Mouse (Mus musculus) adipose tissue, adult 10 weeks (tissue): ENCODE results near the gene Tln1. TPM values are rescaled to one million over a fixed set of nuclear protein-coding genes. Genes with fewer than 3 reads are reported as not detected.

Experiments
- polyA plus RNA-seq: library from polyadenylated mRNA; stranded (reverse); fragments of 350-450 nt; fragmentation: Illumina TruSeq; extraction: RNeasy Lipid Tissue Mini Kit (QIAGEN cat#74804); gene quantifications from one replicate; pipeline ENCODE4 v1.2.3, GENCODE M21; 2014; ENCODE audit warnings: low read depth, low replicate concordance

Tln1 gene
- polyA plus RNA-seq = 59.0 TPM

GRCm38 (mm10) chr4:43561997-43562768 lies at the start of gene Tln1, which contains the start of gene Creb3:
Gene Tln1, minus strand, starts transcription at chr4:43562691.
Gene Creb3, plus strand, starts transcription at chr4:43562332.

DNA sequence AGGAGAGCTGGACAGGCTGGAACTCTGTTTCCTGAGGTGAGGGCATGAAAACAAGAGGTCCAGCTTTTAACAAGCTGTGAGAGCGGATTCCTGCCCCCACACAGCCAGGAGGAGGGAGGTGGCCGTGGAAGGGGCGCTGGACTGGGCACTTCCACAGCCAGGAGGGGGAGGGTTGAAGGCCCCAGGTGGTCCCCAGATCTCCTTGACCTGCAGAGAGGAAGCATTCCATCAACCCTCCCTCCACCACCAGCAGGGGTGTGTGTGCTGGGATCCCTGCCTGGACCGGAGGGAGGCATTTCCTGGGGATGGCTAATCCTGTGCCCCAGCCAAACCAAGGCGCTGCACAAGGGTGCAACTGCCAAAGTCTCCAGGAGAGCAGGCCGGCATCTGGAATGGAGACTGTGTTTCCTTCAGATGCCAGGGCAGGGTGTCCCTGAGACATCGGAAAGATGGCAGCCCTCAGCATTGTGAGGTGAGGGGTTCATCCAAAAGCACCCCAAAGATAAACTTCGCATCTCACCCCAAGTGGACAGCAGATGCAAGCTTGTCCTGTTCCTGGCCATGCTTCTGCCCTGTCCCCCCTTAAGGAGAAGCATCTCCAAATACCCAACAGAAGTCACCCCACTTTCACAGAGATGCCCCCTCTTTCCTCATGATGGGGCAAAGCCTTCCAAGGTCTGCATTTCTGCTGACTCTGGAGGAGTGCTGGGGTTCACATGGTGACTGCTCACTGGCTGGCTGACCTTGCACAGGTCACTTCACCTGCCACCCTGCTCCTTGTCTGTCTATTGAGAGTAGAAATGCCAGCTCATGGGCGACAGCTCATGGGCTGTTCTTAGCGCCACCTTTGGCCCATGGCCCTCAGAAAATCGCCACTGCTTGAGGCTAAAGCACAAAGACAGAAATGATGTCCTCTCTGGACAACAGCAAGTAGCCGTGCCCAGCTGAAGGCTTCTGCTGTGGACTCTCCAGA lies 22.2 kb upstream of the Tln1 start, which contains the start of gene Msmp:
Gene Msmp, minus strand, starts transcription at position 51 of the 973 bp plus-strand sequence.

DNA sequence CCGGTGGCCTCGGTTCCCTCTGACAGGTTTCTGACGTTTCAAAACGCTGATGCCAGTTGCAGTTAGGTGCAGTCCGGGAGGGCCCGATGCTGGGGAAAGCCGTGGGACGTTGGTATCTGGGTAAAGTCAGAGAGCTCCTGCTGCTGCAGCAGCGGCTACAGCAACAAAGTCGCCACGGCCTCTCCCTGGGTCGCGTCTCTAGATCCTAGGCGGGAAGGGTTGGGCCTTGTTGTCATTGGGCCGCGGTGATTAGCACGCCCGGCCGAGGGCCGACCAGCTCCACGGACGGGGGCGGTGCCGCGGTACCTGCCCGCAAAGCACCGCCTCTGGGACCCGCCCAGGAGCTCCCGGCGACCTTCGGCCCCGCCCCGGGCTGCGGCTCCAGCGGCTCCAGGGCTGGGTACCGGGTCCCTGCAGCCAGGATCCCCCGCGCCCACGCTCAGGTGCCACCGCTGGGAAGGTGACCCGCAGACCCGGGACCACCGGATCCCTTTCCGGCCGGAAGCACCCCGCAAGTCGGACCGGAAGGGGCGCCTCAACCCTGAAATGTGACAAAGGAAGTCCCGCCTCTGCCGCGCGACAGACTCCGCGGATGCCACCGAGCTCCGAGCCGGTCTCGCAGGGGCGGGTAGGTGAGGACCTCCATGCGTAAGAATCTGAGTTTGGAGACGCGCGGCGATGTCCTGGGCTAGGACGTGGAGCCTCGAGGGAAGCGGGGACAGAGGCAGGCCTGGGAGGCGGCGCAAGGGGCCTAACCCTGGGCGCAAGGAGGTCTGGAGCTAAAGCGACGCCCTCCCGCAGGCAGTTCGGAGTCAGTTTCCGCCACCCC lies 16.1 kb upstream of the Tln1 start, which contains the start of the genes Rgp1 and Gba2:
Gene Rgp1, plus strand, starts transcription at position 340 of the 829 bp plus-strand sequence.
Gene Gba2, minus strand, starts transcription at position 498 of the 829 bp plus-strand sequence.

GRCm38 (mm10) chr4:43506536-43507185 lies 55.8 kb downstream of the Tln1 start, which contains the start of gene Car9:
Gene Car9, plus strand, starts transcription at chr4:43506966.

DNA sequence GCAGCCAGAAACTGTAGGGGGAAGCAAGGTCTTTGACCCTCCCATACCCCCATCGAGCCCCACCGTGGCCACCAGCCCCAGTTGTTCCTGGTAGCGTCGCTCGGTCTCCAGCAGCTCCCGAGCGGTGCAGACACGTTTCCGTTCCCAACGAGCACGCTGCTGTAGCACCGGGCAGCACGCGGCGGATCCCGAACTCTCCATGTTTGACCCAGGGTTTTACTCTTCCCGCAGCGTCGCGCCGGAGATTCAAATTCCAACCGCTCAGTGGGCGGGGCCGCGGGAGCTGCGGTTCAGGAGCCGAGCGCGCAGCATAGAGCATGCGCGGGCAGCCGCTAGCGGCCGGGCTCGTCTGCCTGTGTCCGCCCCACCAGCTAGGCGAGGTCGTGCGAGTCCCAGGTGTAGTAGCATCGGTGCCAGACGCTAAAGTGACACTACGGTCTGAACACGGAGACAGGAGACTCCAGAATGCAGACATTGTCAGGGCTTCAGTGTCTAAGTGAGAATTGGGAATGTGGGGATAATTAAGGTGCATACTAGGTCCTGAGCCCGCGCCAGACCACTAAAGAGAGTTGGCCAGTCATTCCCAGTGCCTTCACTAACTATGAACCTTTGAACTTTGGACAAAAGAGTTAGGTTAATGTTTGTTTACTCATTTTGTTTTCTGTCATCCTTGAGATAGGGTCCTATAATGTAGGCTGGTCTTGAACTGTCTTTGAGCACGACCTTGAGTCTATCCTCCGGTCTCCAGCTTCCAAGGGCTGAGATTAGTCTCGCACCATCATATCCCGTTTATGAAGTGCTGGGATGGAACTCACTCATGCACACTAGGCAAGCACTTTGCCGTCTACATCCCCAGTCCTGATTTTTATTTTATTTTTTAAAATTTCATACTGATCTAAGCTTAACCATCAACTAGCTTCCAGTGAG lies 62.8 kb downstream of the Tln1 start, which contains the start of gene Arhgef39:
Gene Arhgef39, minus strand, starts transcription at position 289 of the 927 bp plus-strand sequence.

GRCm38 (mm10) chr4:43492821-43493185 lies 69.7 kb downstream of the Tln1 start, which contains the start of gene Ccdc107:
Gene Ccdc107, plus strand, starts transcription at chr4:43492900.

GRCm38 (mm10) chr4:43483535-43484091 lies 78.9 kb downstream of the Tln1 start, which contains the start of gene Sit1:
Gene Sit1, minus strand, starts transcription at chr4:43483734.

Other genes with a start within 250 kb of the Tln1 start
- gene Rusc2, start 180.7 kb downstream of the Tln1 start, polyA plus RNA-seq = 17.7 TPM
- 3.9 TPM for gene Fam166b, start 133.6 kb downstream of the Tln1 start, polyA plus RNA-seq
- 47.5 TPM for gene Tesk1, start 120.8 kb downstream of the Tln1 start, polyA plus RNA-seq
- gene Cd72, start 108.1 kb downstream of the Tln1 start, polyA plus RNA-seq = 6.7 TPM
- gene Sit1, start 79.0 kb downstream of the Tln1 start, polyA plus RNA-seq = not detected
- gene Ccdc107, start 69.8 kb downstream of the Tln1 start, polyA plus RNA-seq = 55.0 TPM
- gene Arhgef39, start 63.0 kb downstream of the Tln1 start, polyA plus RNA-seq = 1.2 TPM
- gene Car9, start 55.7 kb downstream of the Tln1 start, polyA plus RNA-seq = 0.72 TPM
- 128 TPM for gene Tpm2, start 38.9 kb downstream of the Tln1 start, polyA plus RNA-seq
- 45.7 TPM for gene Creb3, start 359 bp downstream of the Tln1 start, polyA plus RNA-seq
- 40.1 TPM for gene Rgp1, start 16.0 kb upstream of the Tln1 start, polyA plus RNA-seq
- 12.9 TPM for gene Gba2, start 16.2 kb upstream of the Tln1 start, polyA plus RNA-seq
- 0.79 TPM for gene Msmp, start 21.8 kb upstream of the Tln1 start, polyA plus RNA-seq
- 30.2 TPM for gene Npr2, start 69.2 kb upstream of the Tln1 start, polyA plus RNA-seq
- 3.8 TPM for gene Spag8, start 90.9 kb upstream of the Tln1 start, polyA plus RNA-seq
- 120 TPM for gene Hint2, start 93.8 kb upstream of the Tln1 start, polyA plus RNA-seq
- 11.5 TPM for gene Tmem8b, start 106.3 kb upstream of the Tln1 start, polyA plus RNA-seq
- 4.8 TPM for gene Fam221b, start 106.5 kb upstream of the Tln1 start, polyA plus RNA-seq
- gene Olfr70, start 138.1 kb upstream of the Tln1 start, polyA plus RNA-seq = not detected
- not detected for gene Olfr71, start 147.6 kb upstream of the Tln1 start, polyA plus RNA-seq
- gene Hrct1, start 164.5 kb upstream of the Tln1 start, polyA plus RNA-seq = 13.1 TPM
- gene Spaar, start 167.3 kb upstream of the Tln1 start, polyA plus RNA-seq = 4.6 TPM
- not detected for gene Olfr159, start 208.3 kb upstream of the Tln1 start, polyA plus RNA-seq